Mouse (Mus musculus) embryo, embryonic 9.5 days (tissue): Measurements from ENCODE around the gene Vezf1.

Experiments used
- DNase-seq: peaks from one replicate; pipeline ENCODE4 v3.0.0-alpha.2; 2017; ENCODE audit errors: extremely low spot score

Vezf1 gene

DNA sequence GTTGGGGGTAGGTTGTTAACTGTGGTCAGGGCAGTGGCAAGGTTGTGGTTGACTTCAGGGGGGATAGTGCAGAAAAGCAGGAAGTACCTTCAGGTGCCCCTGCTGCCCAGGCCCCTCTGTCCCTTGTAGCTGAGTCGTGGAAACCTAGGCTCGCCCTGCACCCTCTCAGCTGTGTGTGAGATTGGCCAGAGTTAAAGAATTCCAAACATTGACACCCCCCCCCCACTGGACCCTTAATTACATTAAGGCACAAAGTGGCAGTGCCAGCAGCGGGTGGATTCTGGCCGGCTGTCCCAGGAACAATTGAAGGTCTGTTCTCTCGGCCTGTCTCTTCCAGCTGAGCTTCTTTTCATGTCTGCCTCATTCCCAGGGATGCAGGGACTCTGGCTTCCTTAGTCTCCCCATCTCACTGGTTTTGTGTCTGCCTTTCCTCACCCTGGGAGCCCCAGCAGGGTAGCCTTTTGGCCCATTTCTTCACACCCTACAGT lies 58.3 kb downstream of the Vezf1 start:
- DNase-seq = no peak

DNA sequence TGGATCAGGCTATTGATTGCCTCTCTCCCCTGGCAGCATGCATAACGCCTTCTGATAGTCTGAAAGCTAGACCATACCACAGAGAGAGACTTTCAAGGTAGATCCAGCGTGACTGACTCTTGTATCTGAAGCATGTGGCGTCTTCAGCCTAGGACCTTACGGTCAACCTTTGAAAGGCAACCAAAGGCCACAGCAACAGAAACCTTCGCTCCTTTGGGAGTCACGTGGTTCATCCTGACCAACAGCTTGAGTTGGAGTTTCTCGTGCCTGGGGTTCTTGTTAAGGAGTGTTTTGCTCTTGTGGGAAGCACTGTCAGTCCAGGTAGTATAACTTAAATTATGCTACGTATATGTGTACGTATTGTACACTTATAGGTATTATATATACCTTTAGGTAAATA lies 60.4 kb downstream of the Vezf1 start:
- DNase-seq = no peak

DNA sequence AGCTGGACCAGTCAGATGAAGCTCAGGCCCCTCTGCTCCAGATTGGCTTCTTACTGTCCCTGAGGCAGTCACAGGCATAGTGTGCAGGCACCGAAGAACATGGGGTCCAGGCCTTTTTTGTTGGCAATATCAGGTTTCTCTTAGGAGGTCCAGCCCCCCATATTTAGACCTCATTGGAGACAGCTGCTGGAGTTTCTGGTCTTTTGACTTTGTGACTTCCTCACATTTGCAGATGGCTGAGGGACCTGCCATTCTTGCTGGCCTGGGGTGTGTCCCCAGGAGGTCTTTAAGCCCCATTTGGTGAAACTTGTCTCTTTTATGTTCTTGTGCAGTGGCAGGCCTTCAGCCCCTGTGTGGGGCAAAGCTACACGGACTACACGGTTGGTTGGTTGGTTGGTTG lies 61.2 kb downstream of the Vezf1 start:
- no peak for DNase-seq

DNA sequence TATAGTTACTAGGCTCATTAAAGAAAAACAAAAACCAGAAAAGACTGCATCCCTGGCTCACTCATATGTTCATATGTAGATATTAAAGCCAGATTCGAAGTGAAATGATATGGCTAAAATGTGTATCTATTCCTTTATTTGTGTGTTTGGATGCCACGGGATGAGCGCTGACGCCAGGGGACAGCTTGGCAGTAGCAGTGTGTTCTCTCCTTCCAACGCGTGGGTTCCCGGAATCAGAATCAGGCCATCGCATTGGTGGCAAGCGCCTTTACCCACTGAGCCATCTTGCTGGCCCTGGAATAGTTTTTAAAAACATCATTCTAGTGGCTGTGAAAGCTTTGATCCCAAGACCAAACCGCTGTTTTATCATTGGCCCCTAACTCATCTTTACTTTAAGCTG lies 61.9 kb downstream of the Vezf1 start:
- no peak for DNase-seq

DNA sequence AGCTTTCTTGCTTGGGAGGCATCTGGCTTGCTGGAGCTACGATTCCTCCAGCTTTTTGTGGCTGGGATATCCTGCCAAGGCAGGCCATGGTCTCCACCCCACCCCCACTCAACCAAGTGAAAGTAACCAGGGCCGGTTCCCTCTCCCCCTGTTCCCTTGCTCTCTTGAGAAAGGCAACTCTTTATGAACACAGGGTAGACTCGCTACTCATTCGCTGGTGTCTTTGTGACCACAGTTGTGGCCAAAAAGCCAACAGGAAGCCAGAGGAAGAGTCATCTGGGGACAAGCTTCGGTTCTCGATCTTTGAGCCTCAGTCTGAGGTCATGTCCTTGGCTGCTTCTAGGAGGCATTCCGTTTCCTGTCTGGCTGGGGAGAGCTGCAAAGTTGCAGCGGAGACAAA lies 63.8 kb downstream of the Vezf1 start:
- DNase-seq = no peak
